Mouse (Mus musculus) heart, postnatal 0 days (tissue): ENCODE results near the gene Insig1.

ENCODE experiments used
- CTCF ChIP-seq: IDR thresholded peaks from 2 replicates; pipeline ENCODE4 v1.5.1; 2016; ENCODE audit warnings: antibody characterized with exemption, control low read depth, low read depth
- EP300 ChIP-seq: IDR thresholded peaks from 2 replicates; pipeline ENCODE4 v1.6.1; 2016; ENCODE audit warnings: antibody characterized with exemption, low read depth

DNA sequence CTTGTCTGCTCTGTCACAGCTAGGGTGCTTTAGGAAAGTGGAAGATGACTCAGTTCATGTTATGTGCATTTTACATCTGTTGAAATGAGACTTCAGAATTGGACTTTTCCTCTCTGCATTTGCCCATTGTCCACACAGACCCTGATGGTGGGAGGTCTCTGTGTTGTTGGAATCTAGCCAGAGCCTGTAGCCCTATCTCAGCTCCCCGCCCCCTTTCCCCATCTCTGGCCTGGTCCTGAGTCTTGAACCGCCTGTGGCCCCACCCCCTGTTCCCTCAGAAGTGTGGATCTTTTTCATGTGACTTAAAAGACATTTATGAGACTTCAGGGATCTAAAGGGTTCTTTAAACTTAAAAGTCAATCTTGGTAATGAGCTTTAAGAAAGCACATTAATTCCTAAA lies 47.7 kb upstream of the Insig1 start:
- TF ChIP-seq CTCF (no peak), EP300 (no peak)
